Mouse (Mus musculus): ENCODE data around the gene Prkar2a.

Prkar2a gene

DNA sequence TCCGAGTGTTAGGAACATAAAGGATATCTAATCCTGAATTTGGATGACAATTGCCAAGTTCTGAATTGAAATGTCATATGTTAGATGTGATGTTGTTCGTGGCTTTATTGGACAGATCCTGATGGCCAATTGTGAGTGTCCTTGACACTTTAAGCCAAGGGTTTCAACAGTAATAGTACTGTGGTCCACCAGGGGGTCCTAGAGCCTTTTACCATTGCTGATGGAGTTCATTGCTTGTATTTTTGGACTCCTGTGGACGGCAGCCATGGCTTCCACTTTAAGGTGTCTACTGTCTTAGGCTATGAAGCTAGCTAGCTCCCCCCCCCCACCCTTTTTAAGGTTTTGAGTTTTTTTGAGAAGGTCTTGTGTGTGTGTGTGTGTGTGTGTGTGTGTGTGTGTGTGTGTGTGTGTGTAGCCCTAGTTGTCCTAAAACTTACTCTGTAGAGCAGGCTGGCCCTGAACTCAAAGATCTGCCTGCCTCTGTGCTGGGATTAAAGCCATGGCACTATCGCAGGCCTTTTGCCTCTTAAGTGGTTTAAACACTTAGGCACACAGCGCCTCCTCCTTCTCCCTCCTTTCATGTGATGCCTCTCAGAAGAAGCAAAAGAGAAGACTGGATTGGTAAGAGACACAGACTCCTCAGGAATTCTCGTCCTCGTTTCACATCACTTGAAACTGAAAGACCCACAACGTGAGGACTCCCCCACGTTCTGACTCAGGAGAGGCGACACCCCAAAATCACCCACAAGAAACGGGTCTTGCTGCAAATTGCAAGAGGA, 63.2 kb downstream of the Prkar2a start:
- DNase-seq (ENCODE audit: low spot score), result no peak

DNA sequence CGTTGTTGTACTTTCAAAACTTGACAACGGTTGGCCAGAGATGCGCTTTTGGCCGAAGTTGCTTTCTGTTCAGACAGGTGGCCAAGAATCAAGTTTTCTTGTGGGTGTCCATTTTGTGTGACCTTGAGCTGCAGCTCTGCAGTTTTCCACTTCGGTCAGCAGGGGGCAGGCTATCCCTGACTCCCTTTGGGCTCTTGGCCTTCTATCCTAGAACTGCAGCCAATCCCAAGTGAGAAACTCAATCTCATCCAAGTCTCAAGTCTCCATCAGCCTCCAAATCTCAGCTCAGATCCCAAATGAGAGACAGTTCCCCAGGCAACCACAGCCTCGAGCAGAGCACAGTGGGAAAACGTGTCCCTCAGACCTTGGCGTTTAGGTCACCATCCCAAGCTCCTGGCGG, 64.2 kb downstream of the Prkar2a start:
- peak; percentile 60 for DNase-seq (ENCODE audit: low spot score)

DNA sequence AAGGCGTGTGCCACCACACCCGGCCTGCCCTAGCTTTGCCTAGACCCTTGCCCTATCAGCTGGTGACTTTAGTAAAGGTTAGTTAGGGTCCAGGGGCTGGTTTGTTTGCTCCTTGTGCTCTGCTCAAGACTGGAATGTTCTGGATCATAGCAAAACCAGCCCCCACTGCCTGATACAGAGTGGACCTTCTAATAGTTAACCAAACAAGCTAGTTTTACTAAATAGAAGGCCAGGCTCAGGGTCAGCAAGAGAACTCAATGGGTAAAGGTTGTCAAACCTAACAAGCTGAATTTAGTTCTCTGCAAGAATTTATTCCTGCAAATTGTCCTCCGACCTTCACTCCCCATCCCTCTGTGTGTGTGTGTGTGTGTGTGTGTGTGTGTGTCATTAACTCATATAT, 64.9 kb downstream of the Prkar2a start:
- no peak for DNase-seq (ENCODE audit: low spot score)

DNA sequence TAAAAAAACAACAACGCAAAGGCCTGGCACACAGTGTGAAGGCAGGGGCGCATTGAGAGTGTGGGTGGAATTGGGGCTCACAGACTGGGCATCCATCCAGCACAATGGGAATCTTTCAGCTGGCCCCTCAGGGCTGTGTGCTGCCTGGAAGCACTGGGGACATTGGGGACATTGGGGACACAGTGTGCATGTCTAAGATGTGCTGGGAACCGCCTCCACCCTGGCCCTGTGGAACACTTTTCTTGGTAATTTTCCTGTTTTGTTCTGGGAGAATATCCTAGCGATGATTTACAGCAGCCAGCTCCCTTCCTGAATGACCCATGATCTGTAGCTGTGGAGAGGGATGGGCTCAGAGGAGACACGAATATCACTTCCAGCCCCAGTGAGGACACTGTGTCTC, 65.3 kb downstream of the Prkar2a start:
- no peak for DNase-seq (ENCODE audit: low spot score)

DNA sequence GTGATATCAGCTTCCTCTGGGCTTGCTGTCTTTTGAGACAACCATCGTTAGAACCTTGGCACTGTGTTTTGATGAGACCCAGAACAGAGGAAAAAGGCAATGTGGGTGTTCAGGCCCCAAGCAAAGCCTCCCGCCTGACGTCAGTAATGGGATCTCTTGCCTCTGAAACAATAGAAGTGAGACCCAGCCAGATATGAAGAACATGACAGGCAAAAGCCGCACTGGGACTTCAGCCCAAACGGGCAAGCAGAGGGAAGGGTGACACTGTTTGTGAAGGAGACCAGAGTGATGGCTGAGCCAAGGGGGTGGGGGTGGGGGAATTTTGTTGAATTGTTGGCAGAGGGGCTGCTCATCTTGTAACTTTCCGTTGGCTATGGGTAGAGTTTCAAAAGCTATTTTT, 68.3 kb downstream of the Prkar2a start:
- DNase-seq (ENCODE audit: low spot score), result no peak

DNA sequence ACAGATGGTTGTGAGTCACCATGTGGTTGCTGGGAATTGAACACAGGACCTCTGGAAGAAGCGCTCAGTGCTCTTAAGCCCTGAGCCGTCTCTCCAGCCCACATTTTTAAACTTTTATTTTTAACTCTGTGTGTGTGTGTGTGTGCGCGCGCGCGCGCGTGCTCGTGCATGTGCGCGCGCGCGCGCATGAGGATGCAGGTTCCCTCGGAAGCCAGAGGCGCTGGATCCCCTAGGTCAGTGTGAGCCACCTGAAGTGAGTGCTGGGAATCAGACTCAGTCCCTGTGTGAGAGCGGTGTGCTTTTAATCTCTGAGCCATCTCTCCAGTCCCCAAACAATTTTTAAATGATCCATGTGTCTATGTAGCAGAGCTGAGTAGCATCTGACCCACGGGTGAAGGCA, 70.0 kb downstream of the Prkar2a start:
- DNase-seq (ENCODE audit: low spot score), result no peak

DNA sequence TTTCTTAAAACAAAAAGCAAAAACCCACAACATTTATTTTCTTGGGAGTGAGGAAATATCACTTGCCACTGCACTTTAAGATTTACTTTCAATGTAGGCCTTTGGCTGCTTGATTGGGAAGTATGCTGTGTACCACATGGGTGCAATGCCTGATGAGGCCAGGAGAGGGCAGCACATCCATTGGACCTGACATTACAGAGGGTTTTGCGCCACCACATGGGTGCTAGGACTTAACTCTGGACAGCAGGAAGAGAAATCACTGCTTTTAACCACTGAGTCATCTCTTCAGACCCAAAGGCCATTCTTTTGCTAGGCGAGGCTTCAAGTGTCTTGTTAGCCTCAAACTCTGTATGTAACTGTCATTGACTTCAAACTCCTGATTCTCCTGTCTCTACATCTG, 70.7 kb downstream of the Prkar2a start:
- peak; percentile 37 for DNase-seq (ENCODE audit: low spot score)

DNA sequence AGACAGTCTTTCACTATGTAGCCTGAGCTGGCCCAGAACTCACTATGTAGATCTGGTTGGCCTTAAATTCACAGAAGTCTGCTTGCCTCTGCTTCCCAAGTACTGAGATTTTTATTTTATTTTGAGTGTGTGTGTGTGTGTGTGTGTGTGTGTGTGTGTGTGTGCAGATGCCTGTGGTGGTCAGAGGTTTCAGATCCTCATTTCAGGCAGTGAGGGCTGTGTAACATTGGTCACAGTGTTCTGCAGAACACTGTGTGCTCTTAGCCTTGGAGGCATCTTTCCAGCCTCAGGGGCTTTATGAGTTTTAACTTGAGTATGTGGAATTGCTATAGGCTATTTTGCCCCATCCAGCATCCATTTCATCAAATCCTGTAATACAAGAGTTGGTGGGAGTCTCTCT, 72.4 kb downstream of the Prkar2a start:
- no peak for DNase-seq (ENCODE audit: low spot score)

DNA sequence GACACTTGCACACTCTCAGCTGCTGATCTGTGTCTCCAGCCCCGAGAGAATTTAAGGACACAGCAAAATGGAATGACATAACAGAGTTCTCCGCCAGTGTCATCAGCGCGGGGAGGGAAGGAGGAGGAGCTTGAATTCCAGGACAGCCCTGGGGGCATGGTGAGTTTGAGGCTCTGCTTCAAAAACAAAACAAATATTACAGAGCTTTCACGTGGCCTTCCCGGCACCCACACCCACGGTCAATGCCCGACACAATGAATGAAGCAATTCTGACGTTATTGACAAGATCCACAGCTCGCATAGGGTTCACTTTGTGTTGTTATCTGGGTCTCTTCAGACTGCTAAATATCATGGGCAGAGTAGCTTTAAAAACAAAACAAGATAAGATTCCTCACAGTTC, 75.9 kb downstream of the Prkar2a start:
- no peak for DNase-seq (ENCODE audit: low spot score)

DNA sequence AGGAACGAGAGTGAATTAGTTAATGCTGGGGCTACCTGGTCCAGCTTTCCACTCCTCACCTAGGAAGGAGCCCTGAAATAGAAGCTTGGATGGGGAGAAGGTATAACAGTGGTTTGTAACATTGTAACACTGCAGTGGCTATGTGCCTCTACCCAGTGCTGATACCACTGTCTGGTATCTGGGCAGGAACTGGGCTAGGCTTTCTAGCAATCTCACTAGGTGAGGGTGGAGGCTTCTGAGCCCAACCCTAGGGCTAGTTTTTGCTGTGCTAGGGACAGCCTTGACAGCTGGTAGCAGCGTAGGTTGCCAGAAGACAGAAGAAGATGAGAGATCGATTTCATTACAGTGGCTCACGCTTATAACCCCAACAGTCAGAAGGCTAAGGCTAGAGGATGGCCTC, 87.5 kb downstream of the Prkar2a start:
- DNase-seq (ENCODE audit: low spot score), result no peak

DNA sequence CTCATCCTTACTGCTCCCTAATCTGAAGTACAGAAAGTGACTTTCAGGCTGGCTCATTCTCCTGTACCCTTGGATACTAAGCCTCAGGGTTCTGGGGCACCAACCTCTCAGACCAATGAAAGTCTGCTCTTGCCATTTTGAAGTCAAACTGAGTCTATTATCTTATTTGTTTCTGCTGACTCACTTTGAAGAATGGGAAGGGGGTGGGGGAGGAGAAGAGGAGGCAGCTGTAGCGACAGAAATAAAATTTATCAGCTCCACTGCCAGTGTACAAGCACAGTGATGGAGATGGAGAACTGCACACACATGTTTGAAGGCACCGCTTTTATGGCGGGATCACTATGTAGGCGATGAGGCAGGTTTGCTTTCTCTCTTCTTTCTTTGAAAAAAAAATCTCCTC, 88.2 kb downstream of the Prkar2a start:
- no peak for DNase-seq (ENCODE audit: low spot score)

DNA sequence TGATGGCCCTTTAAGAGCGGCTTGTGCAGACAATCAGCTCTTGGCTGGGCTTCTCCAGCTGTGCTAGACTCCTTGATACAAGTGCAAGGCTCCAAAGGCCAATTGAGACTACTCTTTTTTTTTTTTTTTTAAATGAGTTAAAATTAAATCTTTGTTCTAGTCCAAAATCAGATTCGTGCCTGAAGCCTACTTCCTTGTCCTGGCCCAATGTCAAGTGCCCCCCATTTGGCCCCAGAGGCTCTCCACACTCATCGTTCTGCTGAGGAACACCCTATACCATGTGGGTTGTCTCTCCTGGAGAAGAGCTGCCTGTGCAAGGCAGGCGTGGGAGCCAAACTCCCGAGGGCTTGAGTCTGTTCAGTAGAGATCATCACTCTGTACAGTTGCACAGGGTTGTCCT, 91.8 kb downstream of the Prkar2a start:
- no peak for DNase-seq (ENCODE audit: low spot score)

DNA sequence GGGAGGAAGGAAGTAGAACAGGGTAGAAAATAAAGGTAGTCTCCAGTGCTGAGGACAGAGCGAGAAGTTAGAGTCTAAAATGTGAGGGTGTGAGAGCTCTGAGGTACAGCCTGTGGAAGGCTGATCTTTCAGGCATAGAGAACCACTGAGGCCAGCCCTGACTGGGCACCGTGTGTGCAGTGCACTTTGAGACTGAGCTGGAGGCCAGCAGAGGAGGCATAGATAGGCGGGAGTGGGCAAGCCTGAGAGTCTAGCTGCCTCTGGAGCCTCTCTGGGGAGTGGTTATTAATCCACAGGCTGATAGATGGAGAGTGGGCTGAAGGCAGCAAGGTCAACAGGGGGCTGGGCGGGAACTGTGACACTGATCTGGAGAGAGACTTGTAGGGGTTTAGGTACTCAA, 92.8 kb downstream of the Prkar2a start:
- no peak for DNase-seq (ENCODE audit: low spot score)

DNA sequence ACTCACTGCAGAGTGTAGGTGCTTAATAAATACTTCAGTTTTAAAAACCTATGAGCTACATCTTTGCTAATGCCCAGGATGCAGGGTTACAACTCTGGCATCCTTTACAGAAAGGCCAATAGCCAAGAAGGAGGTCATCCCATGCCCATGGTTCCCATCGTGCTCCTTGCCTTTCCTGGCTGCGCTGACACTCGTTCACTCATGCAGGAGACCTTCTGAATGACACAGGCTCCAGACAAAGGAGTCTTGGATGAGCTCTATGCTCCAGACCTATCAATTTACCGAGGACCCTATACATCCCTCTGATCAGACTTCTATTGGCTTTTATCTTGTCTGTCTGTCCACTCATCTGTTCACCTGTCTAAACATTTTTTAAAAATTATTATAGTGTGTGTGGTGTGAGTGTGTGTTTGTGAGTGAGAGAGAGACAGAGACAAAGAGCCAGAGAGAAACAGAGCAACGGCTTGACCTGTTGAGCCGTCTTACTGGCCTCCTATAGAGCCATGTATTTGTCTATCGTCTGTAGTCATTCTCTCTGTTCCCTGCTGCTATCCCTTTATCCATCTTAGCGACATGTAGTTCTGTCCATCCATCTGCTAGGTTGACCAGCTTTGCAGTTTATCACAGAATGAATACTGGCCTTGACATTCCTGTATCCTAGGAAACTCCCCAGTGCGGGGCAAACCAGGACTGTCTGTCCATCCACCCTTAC, 93.9 kb downstream of the Prkar2a start:
- DNase-seq (ENCODE audit: low spot score), result no peak

DNA sequence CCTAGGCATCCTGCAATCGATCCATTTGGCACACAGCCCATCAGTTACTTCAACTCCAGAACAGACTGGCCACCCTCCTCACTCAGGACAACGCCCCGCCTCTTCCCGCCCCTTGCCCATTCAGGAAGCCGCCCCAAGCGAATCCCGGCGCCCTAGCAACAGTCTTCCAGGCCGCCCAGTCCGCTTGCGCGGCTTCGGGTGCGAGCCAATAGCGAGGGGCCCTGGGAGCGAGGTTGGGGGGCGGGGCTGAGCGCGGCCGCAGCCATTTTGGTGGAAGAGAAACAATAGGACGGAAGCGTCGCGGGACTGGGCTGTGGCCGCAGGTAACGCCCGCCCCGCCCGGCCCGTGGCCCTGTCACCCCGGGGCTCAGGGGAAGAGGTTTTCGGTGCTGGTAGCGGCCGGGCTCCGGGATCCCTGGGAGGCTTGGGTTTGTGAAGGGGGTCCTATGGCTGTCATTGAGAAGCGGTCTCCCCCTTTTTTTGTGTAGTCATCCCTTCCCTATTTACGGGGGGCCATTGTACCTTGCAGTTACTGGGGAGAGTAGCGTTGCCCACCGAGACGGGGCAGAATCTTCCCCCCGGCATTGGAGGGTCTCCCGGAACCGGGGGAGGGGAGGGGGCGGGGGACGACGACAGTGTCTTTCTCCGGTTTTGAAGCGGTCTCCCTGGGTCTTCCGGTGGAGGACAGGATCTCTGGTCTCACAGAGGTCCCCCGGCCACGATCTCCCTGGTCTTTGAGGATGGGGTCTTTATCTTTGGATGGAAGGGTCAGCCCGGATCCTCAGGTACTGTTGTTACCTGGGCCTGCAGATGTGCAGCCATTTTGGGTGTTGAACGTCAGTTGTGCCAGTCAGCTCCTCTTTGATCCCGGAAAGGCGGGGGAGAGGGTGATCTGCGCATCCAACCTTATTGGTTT, 94.7 kb downstream of the Prkar2a start, which contains the start of gene Ip6k2:
Gene Ip6k2, plus strand, starts transcription at position 249 of the 916 bp plus-strand sequence.
- DNase-seq (ENCODE audit: low spot score), result peak; percentile 97

DNA sequence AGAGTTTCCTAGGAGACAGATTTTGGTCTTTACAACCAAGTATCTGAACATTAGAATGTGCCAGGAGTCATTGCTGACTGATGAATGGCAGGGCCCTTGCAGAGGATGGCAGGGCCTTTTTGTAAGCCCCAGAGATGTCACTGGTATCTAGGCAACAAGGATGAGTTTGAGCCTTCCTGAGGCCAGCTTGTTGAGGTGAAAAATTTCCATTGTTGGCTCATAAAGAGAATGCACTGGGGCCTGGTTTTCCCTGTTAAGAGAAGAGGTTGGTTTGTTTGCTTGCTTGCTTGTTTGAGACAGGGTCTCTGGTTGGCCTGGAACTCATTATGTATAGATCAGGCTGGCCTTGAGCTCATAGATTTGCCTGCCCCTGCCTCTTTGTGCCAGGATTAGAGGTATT, 96.3 kb downstream of the Prkar2a start:
- DNase-seq (ENCODE audit: low spot score), result no peak

DNA sequence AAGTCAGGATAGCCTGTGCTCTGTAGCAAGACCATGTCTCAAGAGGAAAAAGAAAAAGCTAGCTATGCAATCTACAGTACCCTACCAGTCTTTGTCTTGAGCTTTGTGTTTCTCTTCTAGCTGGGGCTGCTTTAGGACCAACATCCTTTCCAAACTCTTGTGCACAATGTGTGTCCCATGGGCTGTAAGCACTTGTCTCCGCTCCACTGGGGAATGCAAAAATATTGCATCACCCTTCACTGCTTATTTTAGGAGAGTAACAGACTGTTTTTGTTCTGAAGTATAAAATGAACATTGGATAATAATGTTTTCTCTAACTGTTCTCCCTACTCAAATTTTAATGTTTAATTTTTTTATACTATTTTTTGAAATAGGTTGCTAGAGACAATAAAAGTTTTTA, 97.4 kb downstream of the Prkar2a start:
- DNase-seq (ENCODE audit: low spot score), result peak; percentile 45

DNA sequence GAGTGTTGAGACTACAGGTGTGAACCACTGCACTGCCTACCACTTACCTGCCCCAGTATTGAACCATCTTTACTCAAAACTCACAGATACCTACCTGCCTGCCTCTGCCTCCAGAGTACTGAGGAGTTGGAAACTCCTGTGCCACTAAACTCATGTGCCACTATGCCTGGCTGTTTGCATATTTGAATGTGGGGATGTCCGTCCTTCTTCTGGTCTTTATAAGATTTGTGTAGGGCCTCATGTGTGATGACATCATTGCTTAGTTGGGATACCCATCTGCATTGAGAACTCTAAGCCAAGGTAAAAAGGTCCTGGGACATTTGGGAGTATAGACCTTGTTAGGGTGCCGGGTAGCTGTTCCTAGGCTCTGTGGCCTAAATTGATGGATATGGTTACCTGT, 98.0 kb downstream of the Prkar2a start:
- no peak for DNase-seq (ENCODE audit: low spot score)

DNA sequence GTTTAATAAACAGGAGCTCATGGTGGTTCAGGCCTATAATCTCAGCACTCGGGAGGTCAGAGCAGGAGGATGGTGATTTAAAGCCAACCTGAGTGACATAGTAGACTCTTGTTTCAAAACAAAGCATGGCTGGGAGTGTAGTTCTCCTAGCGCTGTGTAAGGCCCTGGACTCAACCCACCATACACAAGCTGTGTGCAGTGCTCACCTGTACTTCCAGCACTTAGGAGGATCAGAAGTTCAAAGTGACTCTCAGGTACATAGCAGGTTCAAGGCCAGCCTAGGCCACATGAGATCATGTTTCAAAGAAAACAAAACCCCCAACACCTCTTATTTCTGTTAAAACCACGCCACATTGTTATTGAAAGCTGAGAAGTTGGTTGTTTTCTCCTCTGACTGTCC, 99.6 kb downstream of the Prkar2a start:
- DNase-seq (ENCODE audit: low spot score), result no peak

DNA sequence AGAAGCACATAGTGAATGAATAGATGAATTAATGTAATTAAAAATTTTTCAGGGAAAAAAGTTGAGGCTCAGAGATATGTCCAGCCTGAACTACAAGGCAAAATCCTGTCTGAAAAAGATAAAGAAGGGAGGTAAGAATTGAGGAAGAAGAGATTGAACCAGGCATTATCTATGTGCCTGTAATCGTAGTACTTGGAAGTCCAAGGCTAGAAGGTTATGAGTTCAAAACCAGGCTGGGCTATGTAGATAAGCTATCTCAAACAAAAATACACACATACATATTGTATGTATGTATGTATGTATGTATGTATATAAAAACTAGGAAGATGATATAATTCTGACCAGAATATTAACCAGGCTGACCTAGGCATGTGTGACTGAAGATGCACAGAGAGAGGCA, 103.2 kb downstream of the Prkar2a start:
- DNase-seq (ENCODE audit: low spot score), result no peak

DNA sequence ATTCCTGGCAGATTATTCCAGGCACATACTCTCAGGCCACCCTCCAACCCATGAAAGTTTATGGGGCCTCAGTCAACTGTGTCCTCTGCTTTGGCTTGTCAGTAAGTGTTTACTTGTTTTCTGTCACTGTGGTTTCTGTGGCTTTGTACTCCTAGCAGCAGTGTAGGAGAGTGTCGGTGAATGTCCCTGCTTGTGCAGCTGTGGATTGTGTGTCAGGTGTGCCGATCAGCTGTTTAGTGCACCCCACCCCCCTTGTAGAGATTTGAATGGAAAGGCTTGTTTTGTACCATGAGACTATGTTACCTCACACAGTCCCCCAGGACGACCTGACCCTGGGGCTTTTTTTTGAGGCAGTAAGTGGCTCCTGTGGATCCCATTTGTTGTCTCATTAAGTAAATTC, 103.6 kb downstream of the Prkar2a start:
- DNase-seq (ENCODE audit: low spot score), result no peak

DNA sequence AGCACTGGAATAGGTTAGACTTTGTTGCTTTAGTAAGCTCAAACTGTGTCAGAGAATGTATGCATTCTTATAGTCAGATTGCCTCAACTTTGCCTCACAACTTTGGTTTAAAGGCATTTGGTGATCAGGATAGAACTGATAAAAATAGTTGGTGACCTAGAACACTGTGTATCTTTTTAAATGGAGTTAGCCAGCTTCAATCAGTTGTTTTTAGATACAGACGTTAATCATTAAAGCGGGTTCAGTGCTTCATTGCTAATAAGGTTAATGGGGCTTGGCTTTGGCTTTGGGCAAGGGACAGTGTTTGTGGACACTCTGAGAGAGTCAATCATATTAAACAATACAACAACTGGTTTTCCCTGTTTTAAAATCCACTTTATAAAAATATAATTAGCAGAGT, 106.2 kb downstream of the Prkar2a start:
- no peak for DNase-seq (ENCODE audit: low spot score)

DNA sequence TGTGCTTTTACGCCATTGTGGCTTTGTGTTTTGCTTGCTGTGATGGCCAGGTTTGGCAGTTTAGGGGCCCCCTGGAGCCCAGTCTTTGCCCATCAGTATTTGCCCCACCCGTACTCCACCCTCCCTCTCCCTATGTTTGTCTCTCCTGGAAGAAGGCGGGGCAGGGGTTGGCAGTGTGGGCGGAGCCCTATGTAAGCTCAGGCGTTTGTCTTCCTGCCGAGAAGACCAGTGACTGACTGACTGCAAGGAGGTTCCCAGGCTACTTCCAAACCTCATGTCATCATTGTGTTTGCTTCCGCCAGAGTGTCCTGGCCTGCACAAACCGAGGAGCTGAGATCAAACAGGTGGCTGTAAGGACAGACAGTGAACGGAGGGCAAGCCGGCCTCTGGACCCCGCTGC, 106.6 kb downstream of the Prkar2a start:
- DNase-seq (ENCODE audit: low spot score), result peak; percentile 86

Measured in lung, postnatal 25 days (tissue).